Mouse (Mus musculus): Measurements from ENCODE around the gene 3110082I17Rik. TPM values are rescaled to one million over a fixed set of nuclear protein-coding genes. Genes with fewer than 3 reads are reported as not detected.
A peak's percentile ranks its signal among the peaks of the same experiment; 100 is the strongest.
"Not testable (repeated sequence)": the region's sequence is repeated elsewhere in the genome, so short reads cannot be mapped to it uniquely, and the experiment has no call there.

3110082I17Rik gene
- total RNA-seq, 2 experiments from 2014 or later = 14.0 to 17.3 TPM

- DNase-seq (ENCODE audit: extremely low spot score in 1 of 2, low spot score in 1 of 2) = no peak
Measured at GRCm38 (mm10) chr5:139399991-139400390, 60.3 kb downstream of the 3110082I17Rik start.

- DNase-seq (ENCODE audit: extremely low spot score in 1 of 2, low spot score in 1 of 2) = no peak
Measured at GRCm38 (mm10) chr5:139398786-139399185, 61.5 kb downstream of the 3110082I17Rik start.

- DNase-seq (ENCODE audit: extremely low spot score in 1 of 2, low spot score in 1 of 2) = peak; percentile 86 to 96
Measured at GRCm38 (mm10) chr5:139397959-139398753, 62.2 kb downstream of the 3110082I17Rik start.

- DNase-seq (ENCODE audit: extremely low spot score in 1 of 2, low spot score in 1 of 2) = no peak
Measured at GRCm38 (mm10) chr5:139397359-139397916, 62.9 kb downstream of the 3110082I17Rik start.

GRCm38 (mm10) chr5:139395528-139395927 lies 64.8 kb downstream of the 3110082I17Rik start:
- no peak for DNase-seq (ENCODE audit: extremely low spot score in 1 of 2, low spot score in 1 of 2)

- no peak for DNase-seq (ENCODE audit: extremely low spot score in 1 of 2, low spot score in 1 of 2)
Measured at GRCm38 (mm10) chr5:139394399-139394798, 65.9 kb downstream of the 3110082I17Rik start.

GRCm38 (mm10) chr5:139393197-139393588 lies 67.1 kb downstream of the 3110082I17Rik start:
- no peak for DNase-seq (ENCODE audit: extremely low spot score in 1 of 2, low spot score in 1 of 2)

- DNase-seq (ENCODE audit: extremely low spot score in 1 of 2, low spot score in 1 of 2) = no peak
Measured at GRCm38 (mm10) chr5:139392219-139393196, 67.8 kb downstream of the 3110082I17Rik start.

- DNase-seq (ENCODE audit: extremely low spot score in 1 of 2, low spot score in 1 of 2) = no peak
Measured at GRCm38 (mm10) chr5:139391309-139391990, 68.9 kb downstream of the 3110082I17Rik start.

- DNase-seq (ENCODE audit: extremely low spot score in 1 of 2, low spot score in 1 of 2) = not testable (repeated sequence)
Measured at GRCm38 (mm10) chr5:139390324-139391119, 69.8 kb downstream of the 3110082I17Rik start.

GRCm38 (mm10) chr5:139389676-139390061 lies 70.7 kb downstream of the 3110082I17Rik start:
- peak in 1 of 2 experiments; percentile 37 for DNase-seq (ENCODE audit: extremely low spot score in 1 of 2, low spot score in 1 of 2)

- peak in 1 of 2 experiments; percentile 39 for DNase-seq (ENCODE audit: extremely low spot score in 1 of 2, low spot score in 1 of 2)
Measured at GRCm38 (mm10) chr5:139388694-139389675, 71.3 kb downstream of the 3110082I17Rik start.

- DNase-seq (ENCODE audit: extremely low spot score in 1 of 2, low spot score in 1 of 2) = no peak
Measured at GRCm38 (mm10) chr5:139388195-139388570, 72.1 kb downstream of the 3110082I17Rik start.

GRCm38 (mm10) chr5:139387329-139388194 lies 72.8 kb downstream of the 3110082I17Rik start:
- no peak for DNase-seq (ENCODE audit: extremely low spot score in 1 of 2, low spot score in 1 of 2)

GRCm38 (mm10) chr5:139386047-139386446 lies 74.3 kb downstream of the 3110082I17Rik start:
- no peak for DNase-seq (ENCODE audit: extremely low spot score in 1 of 2, low spot score in 1 of 2)

GRCm38 (mm10) chr5:139384531-139384930 lies 75.8 kb downstream of the 3110082I17Rik start:
- no peak for DNase-seq (ENCODE audit: extremely low spot score in 1 of 2, low spot score in 1 of 2)

GRCm38 (mm10) chr5:139383234-139383633 lies 77.1 kb downstream of the 3110082I17Rik start:
- DNase-seq (ENCODE audit: extremely low spot score in 1 of 2, low spot score in 1 of 2) = no peak
